Mouse (Mus musculus): Measurements from ENCODE around the gene Cd177. TPM values are rescaled to one million over a fixed set of nuclear protein-coding genes. Genes with fewer than 3 reads are reported as not detected.

The Cd177 gene
- total RNA-seq (2012; rRNA removed) (not detected in 2 replicates), polyA plus RNA-seq (2012; ENCODE audit: insufficient read depth in 1 of 2, insufficient read length in 2 of 2, low read depth in 1 of 2, low replicate concordance in 2 of 2, missing spikeins in 1 of 2) (under 1 TPM in 1 of 2 experiments, not detected in 1; 0.11 TPM)

- Histone ChIP-seq H3K4me3 (ENCODE audit: control insufficient read depth in 1 of 2, insufficient read depth in 1 of 2, low read depth in 2 of 2, low read length in 2 of 2) (no peak within 1 kb of the TSS), H3K9me3 (replicated peaks; ENCODE audit: insufficient read depth, low read length) (no peaks in the 10 kb centered on the region), H3K27me3 (ENCODE audit: control insufficient read depth in 1 of 2, insufficient read depth in 2 of 2, low read length in 2 of 2) (peaks cover 0 to 4% of the 10 kb centered on the region in 2 experiments; a peak in 1 of 4 replicates), H3K4me1 (ENCODE audit: control insufficient read depth in 1 of 2, insufficient read depth in 2 of 2, low read length in 2 of 2) (no peaks in the 10 kb centered on the region), H3K9ac (ENCODE audit: control insufficient read depth, low read depth, low read length, poor library complexity, severe bottlenecking) (no peak within 1 kb of the TSS), H3K79me2 (ENCODE audit: control insufficient read depth, insufficient read depth, low read length, poor library complexity) (no peaks in the 10 kb centered on the region), H3K36me3 (ENCODE audit: control insufficient read depth in 1 of 2, insufficient read depth in 2 of 2, low read length in 2 of 2) (no peaks in the 10 kb centered on the region), H3K27ac (ENCODE audit: control insufficient read depth, low read depth, low read length) (no peak within 1 kb of the TSS)
- TF ChIP-seq ETS1 (IDR thresholded peaks at IDR 0.05; ENCODE audit: low read depth, low read length) (no peak), USF2 (IDR thresholded peaks at IDR 0.05; ENCODE audit: borderline replicate concordance in 1 of 2, insufficient read depth in 1 of 2, low read depth in 1 of 2, low read length in 2 of 2) (no peak), MXI1 (IDR thresholded peaks at IDR 0.05; ENCODE audit: low read depth, low read length) (no peak), POLR2AphosphoS2 (IDR thresholded peaks at IDR 0.05; ENCODE audit: low read length) (no peak), MYB (IDR thresholded peaks at IDR 0.05; ENCODE audit: low read depth, low read length) (no peak), ZNF384 (IDR thresholded peaks at IDR 0.05; ENCODE audit: low read depth, low read length) (no peak), ELF1 (IDR thresholded peaks at IDR 0.05; ENCODE audit: low read depth, low read length) (no peak), HCFC1 (IDR thresholded peaks at IDR 0.05; ENCODE audit: low read depth, low read length) (no peak), UBTF (IDR thresholded peaks at IDR 0.05; ENCODE audit: borderline replicate concordance, insufficient read depth, low read depth, low read length) (no peak), TCF12 (IDR thresholded peaks at IDR 0.05; ENCODE audit: low read depth, low read length) (no peak), TAL1 (IDR thresholded peaks at IDR 0.05; ENCODE audit: low read length) (no peak), NELFE (IDR thresholded peaks at IDR 0.05; ENCODE audit: low read depth, low read length) (no peak), POLR2A (IDR thresholded peaks at IDR 0.05; ENCODE audit: control insufficient read depth in 1 of 2, insufficient read depth in 1 of 2, low read depth in 1 of 2, low read length in 2 of 2, poor library complexity in 1 of 2) (no peak), ZKSCAN1 (IDR thresholded peaks at IDR 0.05; ENCODE audit: low read depth, low read length) (no peak), MAZ (IDR thresholded peaks at IDR 0.05; ENCODE audit: low read depth, low read length) (no peak), ZMIZ1 (IDR thresholded peaks at IDR 0.05; ENCODE audit: low read depth, low read length) (no peak), BHLHE40 (IDR thresholded peaks at IDR 0.05; ENCODE audit: borderline replicate concordance, low read depth, low read length) (no peak), CTCF (IDR thresholded peaks at IDR 0.05 in 2 of 3, conservative IDR thresholded peaks at IDR 0.05 in 1 of 3; ENCODE audit: control insufficient read depth in 1 of 3, insufficient read depth in 1 of 3, low read depth in 2 of 3, low read length in 3 of 3, poor library complexity in 1 of 3, severe bottlenecking in 1 of 3) (no peak), NRF1 (IDR thresholded peaks at IDR 0.05; ENCODE audit: insufficient read depth, low read depth, low read length, poor library complexity, severe bottlenecking) (no peak), CHD2 (IDR thresholded peaks at IDR 0.05; ENCODE audit: low read length) (no peak)
- DNase-seq (ENCODE audit: low read depth, low spot score) = no peak
Measured at GRCm38 (mm10) chr7:24760211-24760610, at the start of gene Cd177. TSS of gene Cd177 (minus strand) at chr7:24760311.

DNA sequence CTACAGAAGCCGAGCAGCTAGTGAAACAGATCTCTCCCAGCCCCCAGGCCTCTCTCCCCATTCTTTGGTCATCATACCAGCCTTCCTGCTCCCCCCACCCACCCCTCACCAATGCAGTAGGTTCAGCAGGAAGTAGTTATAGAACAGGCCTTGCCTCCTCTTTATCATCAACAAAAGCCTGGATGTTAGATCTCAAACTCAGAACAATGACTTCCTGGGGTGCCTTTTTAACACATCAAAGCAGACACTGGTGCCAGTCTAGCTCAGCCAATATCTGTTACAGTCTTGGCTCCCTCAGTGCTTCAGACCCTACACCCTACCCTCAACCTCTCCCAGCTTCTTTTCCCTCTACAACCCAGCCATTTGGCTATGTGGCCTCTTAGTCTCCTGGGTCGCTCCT, 48.9 kb upstream of the Cd177 start:
- no peaks in the 10 kb centered on the region for H3K4me1 ChIP-seq (ENCODE audit: control insufficient read depth in 1 of 2, insufficient read depth in 2 of 2, low read length in 2 of 2)
- no peak for DNase-seq (ENCODE audit: low read depth, low spot score)
- no peaks in the 10 kb centered on the region for H3K79me2 ChIP-seq (ENCODE audit: control insufficient read depth, insufficient read depth, low read length, poor library complexity)
- H3K9me3 ChIP-seq (replicated peaks; ENCODE audit: insufficient read depth, low read length) = no peaks in the 10 kb centered on the region
- H3K36me3 ChIP-seq (ENCODE audit: control insufficient read depth in 1 of 2, insufficient read depth in 2 of 2, low read length in 2 of 2) = no peaks in the 10 kb centered on the region
- no peak for TF ChIP-seq E2F4 (IDR thresholded peaks at IDR 0.05; ENCODE audit: borderline replicate concordance, low read depth, low read length)
- no peak for TF ChIP-seq HCFC1 (IDR thresholded peaks at IDR 0.05; ENCODE audit: low read depth, low read length)
- TF ChIP-seq MXI1 (IDR thresholded peaks at IDR 0.05; ENCODE audit: low read depth, low read length) = no peak
- TF ChIP-seq POLR2A (IDR thresholded peaks at IDR 0.05; ENCODE audit: control insufficient read depth in 1 of 2, insufficient read depth in 1 of 2, low read depth in 1 of 2, low read length in 2 of 2, poor library complexity in 1 of 2) = no peak
- TF ChIP-seq CHD2 (IDR thresholded peaks at IDR 0.05; ENCODE audit: low read length) = no peak
- TF ChIP-seq ZKSCAN1 (IDR thresholded peaks at IDR 0.05; ENCODE audit: low read depth, low read length) = no peak
- no peak for TF ChIP-seq JUND (IDR thresholded peaks at IDR 0.05; ENCODE audit: low read depth, low read length)
- TF ChIP-seq CHD1 (IDR thresholded peaks at IDR 0.05; ENCODE audit: low read depth, low read length) = no peak
- peaks cover 2 to 4% of the 10 kb centered on the region in 2 experiments; a peak in 2 of 4 replicates for H3K27me3 ChIP-seq (ENCODE audit: control insufficient read depth in 1 of 2, insufficient read depth in 2 of 2, low read length in 2 of 2)
- H3K4me3 ChIP-seq (ENCODE audit: control insufficient read depth in 1 of 2, insufficient read depth in 1 of 2, low read depth in 2 of 2, low read length in 2 of 2) = no peak overlapping the region
- H3K27ac ChIP-seq (ENCODE audit: control insufficient read depth, low read depth, low read length) = no peak overlapping the region
- no peak overlapping the region for H3K9ac ChIP-seq (ENCODE audit: control insufficient read depth, low read depth, low read length, poor library complexity, severe bottlenecking)
